Mouse (Mus musculus) v-Abl transformed pro-B cells (cell line): ENCODE results near the gene Orc5.
"Not testable (repeated sequence)": the region's sequence is repeated elsewhere in the genome, so short reads cannot be mapped to it uniquely, and the experiment has no call there.

Experiments
- in situ Hi-C, 2 experiments: fragments of 400-800 bp; cut with MboI; formaldehyde crosslinking; loops; one replicate each; pipeline ENCODE4 v1.15.1; 2025; ENCODE audit not compliant: unreplicated experiment in 2 of 2

Gene Orc5

GRCm38 (mm10) chr5:22545305-22545704 lies 4.9 kb downstream of the Orc5 start:
- in situ Hi-C loops = loop anchor here (25.0 kb wide), 4 partner anchors 883 to 1283 kb away; partner anchors contain the start of genes Pus7 (in 1 of the 2) and Rint1 (in 1 of the 2)

DNA sequence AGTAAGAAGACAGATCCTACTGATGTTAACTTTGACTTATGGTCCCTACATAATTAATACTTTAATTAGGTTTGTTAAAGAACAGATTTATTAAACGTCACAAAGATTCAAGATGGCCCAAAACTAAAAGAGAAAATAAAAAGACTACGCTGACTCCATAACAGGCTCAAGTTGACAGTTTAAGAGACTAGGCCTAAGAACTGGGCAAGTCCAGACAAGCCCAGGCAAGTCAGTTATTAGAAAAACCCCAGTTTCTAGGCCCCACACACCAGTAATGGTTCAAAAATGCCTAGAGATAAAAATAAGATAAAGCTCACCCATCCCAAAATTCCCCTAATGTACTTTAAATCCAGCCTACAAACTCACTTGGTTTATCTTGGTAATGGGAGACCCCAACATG lies 7.6 kb downstream of the Orc5 start:
- in situ Hi-C loops = loop anchor here (25.0 kb wide), 4 partner anchors 880 to 1280 kb away; partner anchors contain the start of genes Pus7 (in 1 of the 2) and Rint1 (in 1 of the 2)

DNA sequence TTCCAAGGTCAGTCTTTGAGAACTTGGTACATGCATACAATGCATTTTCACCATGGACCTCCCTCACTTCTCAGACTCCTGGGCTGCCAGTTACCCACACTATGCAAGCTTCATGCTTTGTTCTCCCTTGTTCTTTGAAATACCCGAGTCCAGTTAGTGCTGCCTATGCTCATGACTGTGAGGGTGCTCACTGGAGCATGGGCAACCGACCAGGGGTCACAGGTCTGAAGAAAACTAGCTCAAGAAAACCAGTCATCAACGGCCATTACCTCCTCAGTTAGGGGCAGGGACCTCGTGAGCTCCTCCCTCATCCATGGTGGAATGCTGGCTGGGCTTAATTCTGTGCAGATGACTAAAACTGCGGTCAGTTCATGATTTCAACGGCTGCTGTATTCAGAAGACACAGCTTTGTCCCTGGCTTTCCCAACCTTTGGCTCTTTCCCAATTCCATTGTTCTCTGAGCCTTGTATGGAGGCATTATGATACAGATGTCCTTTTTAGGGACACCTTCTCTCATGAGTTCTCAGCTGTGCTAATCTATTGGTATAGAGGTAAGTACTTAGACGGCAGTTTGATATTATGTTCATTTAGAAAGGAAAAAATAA lies 11.1 kb downstream of the Orc5 start:
- in situ Hi-C loops = loop anchor here (25.0 kb wide), 4 partner anchors 877 to 1277 kb away; partner anchors contain the start of genes Pus7 (in 1 of the 2) and Rint1 (in 1 of the 2)

DNA sequence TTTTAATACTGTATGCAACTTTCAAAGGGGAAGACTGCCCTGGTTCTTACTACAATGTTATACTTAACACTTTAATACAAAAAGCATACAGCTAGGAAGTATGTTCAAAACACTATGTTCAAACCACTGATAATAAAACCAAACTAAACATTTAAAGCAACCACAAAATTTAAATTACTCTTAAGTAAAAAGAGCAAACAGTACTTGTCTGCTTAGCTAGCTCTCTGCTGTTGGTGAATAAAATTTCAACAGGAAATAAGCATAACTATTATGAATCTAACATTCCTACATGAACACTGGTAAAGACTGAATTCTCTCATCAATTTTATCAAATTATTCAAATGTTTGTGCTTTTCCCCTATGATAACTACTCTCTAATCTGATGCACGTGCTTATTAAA lies 13.5 kb downstream of the Orc5 start:
- in situ Hi-C loops = loop anchor here (25.0 kb wide), 4 partner anchors 874 to 1274 kb away; partner anchors contain the start of genes Pus7 (in 1 of the 2) and Rint1 (in 1 of the 2)

DNA sequence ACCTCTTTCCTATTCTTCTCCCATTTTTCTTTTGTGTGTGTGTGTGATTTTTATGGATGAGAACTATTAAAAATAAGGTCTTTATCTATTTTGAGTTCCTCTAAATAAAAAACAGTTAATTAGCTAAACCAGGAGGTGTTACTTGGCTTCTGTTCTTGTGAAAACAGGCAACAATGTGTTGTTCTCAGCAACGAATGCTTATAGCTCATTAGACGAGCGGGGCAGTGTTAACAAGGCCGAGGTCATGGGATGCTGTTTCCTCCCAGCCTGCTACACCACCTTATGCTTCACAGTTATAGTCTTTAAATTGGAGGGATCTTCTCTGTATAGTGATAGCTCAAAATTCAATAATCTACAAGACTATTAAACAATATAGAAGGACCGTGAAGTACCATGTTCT lies 17.7 kb downstream of the Orc5 start:
- in situ Hi-C loops = loop anchor here (25.0 kb wide), 4 partner anchors 870 to 1270 kb away; partner anchors contain the start of genes Pus7 (in 1 of the 2) and Rint1 (in 1 of the 2)

DNA sequence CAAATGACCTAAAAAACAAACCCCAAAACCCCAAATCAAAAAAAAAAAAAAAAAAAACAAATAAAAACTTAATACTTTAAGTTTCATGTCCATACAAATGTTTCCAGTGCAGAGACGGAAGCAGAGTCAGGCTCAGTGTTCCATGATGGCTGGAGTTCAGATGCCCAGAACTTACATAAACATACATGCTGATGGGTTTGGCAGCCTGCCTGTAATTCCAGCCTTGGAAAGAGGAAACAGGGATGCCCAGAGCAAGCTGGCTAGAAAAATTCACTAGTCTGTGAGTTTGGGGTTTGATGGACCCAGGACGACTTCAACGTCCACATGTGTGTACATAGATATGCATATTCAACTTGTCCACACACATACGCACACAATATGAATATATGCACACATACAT lies 27.6 kb downstream of the Orc5 start:
- in situ Hi-C loops = loop anchor here (25.0 kb wide), 1 partner anchor 585 kb away; no protein-coding TSS in a partner anchor

DNA sequence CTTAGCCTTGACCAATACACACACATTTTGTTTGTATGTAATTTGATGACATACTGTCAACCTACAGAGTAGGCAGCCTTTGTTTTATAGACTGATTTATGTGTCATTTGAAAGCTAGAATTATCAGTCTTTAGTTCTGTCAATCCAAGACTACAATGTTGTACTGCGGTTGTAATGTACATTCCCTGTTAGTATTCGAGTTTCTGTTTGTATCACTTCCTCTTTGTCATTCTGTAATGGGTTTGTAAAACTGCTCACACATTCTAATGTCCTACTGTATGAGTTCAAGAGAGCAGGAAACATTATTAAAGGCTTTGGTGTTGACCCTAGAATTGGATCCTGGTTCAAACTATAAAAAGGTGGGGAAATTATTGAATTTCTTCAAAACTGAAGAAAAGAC lies 30.5 kb downstream of the Orc5 start:
- in situ Hi-C loops = loop anchor here (10.0 to 25.0 kb wide), 2 partner anchors 582 to 705 kb away; no protein-coding TSS in a partner anchor

DNA sequence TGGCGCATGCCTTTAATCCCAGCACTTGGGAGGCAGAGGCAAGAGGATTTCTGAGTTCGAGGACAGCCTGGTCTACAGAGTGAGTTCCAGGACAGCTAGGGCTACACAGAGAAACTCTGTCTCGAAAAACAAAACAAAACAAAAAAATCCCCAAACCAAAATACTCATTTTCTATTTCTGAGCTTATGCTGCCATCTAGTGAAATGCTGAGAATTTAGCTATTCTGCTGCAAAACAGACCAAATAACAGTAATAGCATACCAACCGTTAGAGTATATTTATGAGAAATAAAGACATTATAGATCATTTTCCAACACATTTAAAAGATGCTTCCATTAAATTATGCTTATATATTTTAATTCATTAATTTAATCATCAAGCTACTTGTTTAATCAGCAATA lies 34.5 kb downstream of the Orc5 start:
- in situ Hi-C loops = loop anchor here (10.0 to 25.0 kb wide), 2 partner anchors 578 to 701 kb away; no protein-coding TSS in a partner anchor

DNA sequence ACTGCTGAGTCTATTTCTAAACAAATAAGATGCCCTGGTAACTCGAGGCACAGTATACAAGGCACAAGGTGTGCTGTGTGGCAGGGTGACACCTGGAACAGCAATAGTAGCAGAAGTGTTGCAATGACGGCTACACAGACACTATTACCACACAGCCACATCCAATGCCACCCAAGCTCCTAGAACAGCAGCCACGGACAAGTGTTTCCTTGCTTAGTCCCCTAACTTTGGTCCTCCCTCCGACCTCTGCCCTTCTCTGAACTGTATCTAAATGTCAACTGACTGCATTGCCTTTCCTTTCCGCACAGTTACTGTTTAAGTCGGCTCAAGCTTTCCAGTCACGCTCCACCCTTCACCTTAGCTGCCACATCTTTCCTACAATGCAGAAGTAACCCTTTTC lies 36.0 kb downstream of the Orc5 start:
- in situ Hi-C loops = loop anchor here (10.0 to 25.0 kb wide), 2 partner anchors 577 to 699 kb away; no protein-coding TSS in a partner anchor

- in situ Hi-C loops = loop anchor here (10.0 to 25.0 kb wide), 2 partner anchors 575 to 698 kb away; no protein-coding TSS in a partner anchor
Observed at GRCm38 (mm10) chr5:22512579-22512978, 37.6 kb downstream of the Orc5 start.

DNA sequence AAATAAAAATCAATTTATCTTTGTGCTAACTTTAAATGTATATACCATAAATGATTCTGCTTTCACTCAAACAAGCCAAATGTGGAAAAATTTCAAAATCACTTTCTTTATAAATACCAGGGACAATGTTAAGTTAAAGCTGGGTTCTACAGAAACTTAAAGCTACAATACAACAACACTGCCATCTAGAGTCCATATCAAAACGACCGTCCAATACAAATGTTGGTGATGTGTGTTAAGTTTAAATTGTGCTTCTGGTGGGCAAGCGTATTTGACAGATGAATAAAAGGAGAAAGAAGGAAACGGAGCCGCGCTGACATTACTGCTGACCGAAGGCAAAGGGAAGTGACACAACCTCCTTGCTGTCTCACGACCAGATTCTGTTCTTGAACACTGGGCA lies 38.4 kb downstream of the Orc5 start:
- in situ Hi-C loops = loop anchor here (10.0 to 25.0 kb wide), 2 partner anchors 575 to 697 kb away; no protein-coding TSS in a partner anchor

DNA sequence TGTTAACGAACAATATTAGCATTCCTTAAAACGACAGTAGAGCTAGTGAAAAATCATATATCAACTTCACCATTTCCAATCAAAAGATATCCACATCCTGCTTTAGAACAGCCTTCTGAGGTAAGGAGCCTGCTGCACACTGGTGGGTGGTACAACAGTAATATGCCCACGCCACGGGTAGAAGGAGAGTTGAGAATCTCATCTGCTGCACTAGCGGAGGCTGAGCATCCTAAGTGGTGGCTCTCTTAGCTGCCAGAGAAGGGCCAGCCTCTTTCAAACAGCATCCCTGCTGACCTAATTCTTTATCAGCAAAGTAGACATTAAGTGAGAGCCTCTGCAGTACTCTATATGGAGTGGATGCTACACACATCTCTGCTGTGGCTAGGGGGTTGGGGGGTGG lies 41.7 kb downstream of the Orc5 start:
- in situ Hi-C loops = loop anchor here (25.0 kb wide), 1 partner anchor 571 kb away; no protein-coding TSS in a partner anchor

GRCm38 (mm10) chr5:22499437-22499836 lies 50.8 kb downstream of the Orc5 start:
- in situ Hi-C loops = no loop called here

DNA sequence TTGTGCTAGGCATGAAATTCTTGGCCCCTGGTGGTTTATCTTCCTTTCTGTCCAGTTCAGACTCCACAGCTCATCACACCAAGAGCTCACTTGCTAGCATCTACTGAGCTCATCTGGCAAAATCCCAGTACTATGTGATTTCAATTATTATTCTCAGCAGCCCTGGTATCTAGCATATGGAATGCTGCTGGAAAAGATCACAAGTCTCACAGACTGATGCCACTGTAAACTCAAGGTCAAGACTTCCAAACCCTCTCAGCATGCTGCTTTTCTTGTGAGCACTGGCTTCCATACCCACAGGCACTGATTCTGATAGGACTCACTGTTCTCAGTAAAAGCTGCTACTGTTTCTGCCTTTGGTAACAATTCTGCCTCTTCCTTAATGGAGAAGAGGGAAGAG lies 59.1 kb downstream of the Orc5 start:
- in situ Hi-C loops = no loop called here

- in situ Hi-C loops = loop anchor here (10.0 kb wide), 1 partner anchor 736 kb away; no protein-coding TSS in a partner anchor
Observed at GRCm38 (mm10) chr5:22489091-22489490, 61.1 kb downstream of the Orc5 start.

- in situ Hi-C loops = loop anchor here (10.0 kb wide), 1 partner anchor 738 kb away; no protein-coding TSS in a partner anchor
Observed at GRCm38 (mm10) chr5:22486601-22487206, 63.5 kb downstream of the Orc5 start.

GRCm38 (mm10) chr5:22485764-22486163 lies 64.5 kb downstream of the Orc5 start:
- in situ Hi-C loops = loop anchor here (10.0 kb wide), 1 partner anchor 739 kb away; no protein-coding TSS in a partner anchor

GRCm38 (mm10) chr5:22482567-22482966 lies 67.7 kb downstream of the Orc5 start:
- in situ Hi-C loops = loop anchor here (10.0 kb wide), 1 partner anchor 742 kb away; no protein-coding TSS in a partner anchor

DNA sequence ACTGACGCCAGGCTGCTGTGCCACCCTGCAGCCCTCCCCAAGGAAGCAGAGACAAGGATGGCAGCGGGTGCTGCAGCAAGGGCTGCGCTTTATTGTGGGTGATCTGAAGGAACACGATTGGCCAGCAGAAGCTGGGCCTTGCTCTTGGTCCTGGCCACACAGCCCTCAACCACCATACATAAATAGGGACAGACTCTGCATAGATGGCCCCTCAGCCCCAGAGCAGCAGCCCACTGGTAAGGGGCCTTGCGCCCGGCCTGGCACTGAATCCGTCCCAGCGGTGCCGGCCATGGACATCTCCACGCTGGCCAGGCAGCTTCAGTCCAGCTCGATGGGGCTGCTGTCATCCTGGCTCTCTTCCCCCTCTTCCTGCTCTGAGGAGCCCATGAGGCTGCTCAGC lies 77.8 kb downstream of the Orc5 start:
- in situ Hi-C loops = not testable (repeated sequence)

- in situ Hi-C loops = no loop called here
Observed at GRCm38 (mm10) chr5:22471243-22471642, 79.0 kb downstream of the Orc5 start.
